Mouse (Mus musculus): Measurements from ENCODE around the gene Nceh1.
"Not testable (repeated sequence)": the region's sequence is repeated elsewhere in the genome, so short reads cannot be mapped to it uniquely, and the experiment has no call there.

The Nceh1 gene

DNA sequence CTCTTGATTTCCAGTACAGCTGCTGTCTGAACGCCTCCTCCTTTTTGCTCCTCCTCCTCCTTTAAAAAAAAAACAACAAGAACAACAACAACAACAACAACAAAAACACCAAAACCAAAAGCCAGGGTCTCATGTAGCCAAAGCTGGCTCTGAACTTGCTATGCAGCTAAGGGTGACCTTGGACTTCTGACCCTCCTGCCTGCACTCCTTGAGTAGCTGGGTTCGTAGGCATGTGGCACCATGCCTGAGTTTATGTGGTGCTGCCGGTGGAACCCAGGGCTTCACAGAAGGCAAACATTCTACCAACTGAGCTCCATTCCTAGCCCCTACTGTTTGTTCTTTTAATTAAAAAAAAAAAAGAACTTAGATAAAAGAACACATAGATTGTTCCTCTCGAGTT is 50.6 kb downstream of the Nceh1 start:
- no peak for DNase-seq (ENCODE audit: low spot score)

DNA sequence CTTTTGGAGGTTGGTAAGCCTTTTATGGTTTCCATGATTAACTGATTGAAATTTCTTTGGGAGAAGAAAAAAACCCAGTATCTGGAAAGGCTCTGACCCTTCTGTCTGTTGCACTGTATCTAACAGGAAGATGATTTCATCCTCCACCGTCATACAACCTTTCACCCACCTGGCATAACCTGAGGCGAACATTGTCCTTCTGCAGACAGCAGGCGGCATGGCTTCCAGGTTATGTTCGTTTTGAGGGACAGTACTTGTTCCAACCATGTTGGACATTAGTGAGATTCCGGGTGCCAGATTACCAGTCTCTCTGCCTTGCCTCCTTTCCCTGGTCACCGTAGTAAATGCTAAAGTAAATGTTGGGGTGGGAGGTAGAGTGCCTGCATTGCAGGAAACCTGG is 51.1 kb downstream of the Nceh1 start:
- DNase-seq (ENCODE audit: low spot score) = no peak

DNA sequence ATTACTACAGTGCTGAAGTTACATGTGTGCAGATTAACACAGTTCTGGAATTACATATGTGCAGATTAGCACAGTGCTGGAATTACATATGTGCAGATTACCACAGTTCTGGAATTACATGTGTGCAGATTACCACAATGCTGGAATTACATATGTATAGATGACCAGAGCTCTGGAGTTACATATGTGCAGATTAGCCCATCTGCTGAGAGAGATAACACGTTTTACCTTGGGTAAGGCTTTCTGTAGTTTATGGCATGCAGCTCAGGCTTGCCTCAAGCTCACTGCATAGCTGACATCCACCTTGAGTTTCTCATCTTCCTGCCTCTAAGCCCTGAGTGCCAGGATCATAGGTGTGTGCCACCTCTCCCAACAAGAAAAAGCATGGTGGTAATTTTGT is 52.2 kb downstream of the Nceh1 start:
- DNase-seq (ENCODE audit: low spot score) = no peak

DNA sequence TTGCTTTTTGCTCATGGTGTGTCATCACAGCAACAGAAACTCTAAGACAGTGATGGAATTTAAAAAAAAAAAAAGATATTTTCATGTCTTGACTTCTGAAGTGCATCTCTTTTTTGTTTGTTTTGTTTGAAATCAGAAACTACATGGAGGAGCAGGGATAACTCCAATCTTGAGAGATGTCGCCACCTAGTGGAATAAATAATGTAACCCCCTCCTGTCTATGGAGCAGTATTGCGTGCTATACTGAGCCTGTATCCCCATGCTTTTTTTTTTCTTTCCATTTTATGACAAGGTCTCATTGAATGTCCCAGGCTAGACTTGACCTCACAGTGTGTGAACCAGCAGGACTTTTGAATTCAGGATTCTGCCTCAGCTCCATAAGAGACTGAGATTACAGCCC is 54.5 kb downstream of the Nceh1 start:
- DNase-seq (ENCODE audit: low spot score) = no peak

DNA sequence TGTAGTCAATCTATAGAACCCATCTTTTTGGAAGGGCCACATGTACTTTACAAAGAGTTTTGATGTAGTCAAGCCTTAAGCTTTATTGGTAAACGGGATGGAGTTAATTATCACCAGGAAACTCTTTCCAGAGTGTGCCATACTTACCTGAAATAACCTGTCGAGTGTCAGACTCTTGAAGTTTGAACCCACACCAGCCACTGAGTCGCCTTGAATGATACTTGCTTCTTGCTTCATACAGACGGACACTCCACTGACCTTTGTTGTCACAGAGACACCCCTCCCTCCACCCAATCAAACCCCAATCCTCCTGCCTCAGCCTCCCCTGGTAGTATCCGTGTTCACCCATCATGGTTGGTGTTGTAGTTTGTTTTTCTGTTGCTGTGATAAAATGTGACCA is 55.8 kb downstream of the Nceh1 start:
- DNase-seq (ENCODE audit: low spot score) = no peak

DNA sequence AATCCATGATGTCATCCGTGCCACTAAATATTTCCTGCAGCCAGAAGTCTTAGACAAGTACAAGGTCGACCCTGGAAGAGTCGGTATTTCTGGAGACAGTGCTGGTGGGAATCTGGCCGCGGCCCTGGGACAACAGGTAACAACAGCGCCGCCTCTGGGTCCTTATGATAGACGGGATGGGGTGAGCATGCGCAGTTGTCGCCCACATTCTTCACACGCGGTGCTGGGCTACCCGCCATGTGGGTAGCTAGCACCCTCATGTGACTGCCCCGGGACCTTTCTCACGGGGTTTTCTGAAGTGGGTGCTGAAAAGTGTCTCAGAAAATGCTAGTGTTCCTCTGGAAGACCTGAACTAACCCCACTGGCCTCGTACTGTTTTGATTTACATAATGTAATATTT is 56.8 kb downstream of the Nceh1 start:
- DNase-seq (ENCODE audit: low spot score) = peak; percentile 47

DNA sequence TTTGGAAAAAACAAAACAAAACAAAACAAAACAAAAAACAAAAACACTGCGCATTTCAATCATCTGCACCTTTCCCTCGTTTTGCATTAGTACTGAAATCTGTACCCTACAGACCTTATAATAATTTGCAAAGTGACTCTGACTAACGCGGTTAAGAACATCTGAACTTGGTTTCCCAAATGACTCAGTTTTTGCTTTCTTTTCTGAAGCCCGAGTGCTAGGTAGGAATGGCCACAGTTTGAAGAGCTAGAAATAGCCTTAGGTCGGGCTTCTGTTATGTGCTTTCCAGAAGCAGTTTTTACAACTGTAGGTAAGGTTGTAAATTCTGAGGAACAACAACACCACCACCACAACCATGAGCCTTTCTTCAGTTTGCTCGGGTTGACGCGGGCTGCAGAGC is 59.1 kb downstream of the Nceh1 start:
- no peak for DNase-seq (ENCODE audit: low spot score)

DNA sequence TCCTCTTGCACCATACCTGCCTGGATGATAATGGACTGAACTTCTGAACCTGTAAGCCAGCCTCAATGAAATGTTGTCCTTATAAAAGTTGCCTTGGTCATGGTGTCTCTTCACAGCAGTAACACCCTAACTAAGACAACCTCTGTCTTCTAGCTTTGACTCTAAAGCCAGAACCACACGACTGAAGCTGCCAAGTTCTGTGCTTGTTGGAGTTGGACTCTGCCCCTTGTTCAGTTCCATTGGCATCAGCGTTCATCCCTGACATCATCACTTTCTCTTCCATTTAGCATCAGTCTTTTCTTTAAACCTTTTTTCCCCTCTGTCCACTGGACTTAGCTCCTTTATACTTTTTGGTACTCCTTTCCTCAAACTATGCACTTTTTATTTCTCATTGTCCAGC is 63.4 kb downstream of the Nceh1 start:
- no peak for DNase-seq (ENCODE audit: low spot score)

DNA sequence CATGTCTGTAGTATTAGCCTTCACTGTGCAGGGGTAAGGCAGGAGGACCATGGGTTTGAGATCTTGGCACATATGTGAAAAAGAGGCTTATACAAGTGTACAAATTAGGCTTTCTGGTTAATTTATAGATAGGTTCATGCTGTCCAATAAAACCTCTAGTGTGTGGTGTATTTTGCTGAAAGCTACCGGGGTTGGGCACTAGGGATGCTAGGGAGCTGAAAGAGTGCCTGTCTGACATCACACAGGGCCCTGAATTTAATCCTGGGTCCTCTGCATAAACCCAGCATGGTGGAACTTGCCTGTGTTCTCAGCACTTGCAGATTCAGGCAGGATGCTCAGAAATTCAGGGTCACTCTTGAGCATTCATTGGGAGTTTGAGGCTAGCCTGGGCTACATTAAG is 65.0 kb downstream of the Nceh1 start:
- DNase-seq (ENCODE audit: low spot score) = no peak

DNA sequence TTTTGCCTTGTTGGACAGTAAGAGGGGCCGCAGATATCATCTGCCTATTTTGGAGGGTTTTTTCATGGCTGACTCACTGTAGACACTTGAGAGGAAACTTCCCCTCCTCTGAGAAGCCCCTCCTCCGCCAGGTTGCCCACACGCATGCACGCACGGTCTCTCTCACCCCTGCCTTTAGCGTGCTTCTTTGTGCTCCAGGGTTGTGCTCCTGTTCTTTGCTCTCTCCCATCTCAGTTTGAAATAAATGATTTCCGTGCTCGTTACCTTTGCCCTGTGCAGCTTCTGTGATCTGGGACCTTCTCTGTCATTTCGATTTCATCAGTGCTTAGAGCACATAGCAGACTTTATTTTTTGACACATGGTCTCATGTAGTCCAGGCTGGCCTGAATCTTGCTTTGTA is 66.3 kb downstream of the Nceh1 start:
- DNase-seq (ENCODE audit: low spot score) = no peak

DNA sequence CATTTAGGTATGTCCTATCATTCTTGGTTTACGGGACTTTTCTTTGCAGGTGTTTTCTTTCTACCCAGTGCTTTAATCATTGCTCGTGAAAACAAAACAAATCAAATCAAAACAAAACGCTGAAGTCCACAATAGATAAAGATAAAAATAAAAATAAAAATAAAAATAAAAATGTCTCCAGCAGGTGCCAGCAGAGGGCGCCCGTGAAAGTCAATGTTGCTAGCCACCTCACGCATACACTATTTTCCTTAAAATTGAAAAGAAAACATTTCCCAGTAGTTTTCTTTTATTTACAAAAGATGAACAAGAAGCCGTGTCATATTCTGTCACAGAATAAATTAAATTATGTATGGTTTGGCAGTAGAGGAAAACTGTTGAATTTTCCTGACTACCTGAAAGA is 68.2 kb downstream of the Nceh1 start:
- DNase-seq (ENCODE audit: low spot score) = no peak

DNA sequence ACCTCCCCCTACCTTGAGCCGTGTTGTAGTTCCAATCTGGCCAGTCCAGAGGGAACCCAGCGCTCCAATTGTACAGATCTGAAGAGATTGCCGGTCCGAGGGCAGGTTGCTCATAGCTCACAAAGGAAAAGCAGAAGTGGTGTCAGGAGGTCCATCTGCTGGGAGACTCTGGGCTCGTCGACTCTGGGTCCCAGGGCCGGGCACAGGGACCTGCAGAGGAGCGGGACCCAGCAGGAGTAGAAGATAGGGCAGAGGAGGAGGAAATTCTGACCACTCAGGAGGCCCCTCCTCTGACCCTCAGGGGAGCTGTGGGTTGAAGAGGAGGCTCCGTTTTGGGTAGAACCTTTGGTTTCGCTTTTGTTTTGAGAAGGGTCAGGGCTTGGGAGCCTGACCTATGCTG is 75.7 kb downstream of the Nceh1 start:
- DNase-seq (ENCODE audit: low spot score) = no peak

DNA sequence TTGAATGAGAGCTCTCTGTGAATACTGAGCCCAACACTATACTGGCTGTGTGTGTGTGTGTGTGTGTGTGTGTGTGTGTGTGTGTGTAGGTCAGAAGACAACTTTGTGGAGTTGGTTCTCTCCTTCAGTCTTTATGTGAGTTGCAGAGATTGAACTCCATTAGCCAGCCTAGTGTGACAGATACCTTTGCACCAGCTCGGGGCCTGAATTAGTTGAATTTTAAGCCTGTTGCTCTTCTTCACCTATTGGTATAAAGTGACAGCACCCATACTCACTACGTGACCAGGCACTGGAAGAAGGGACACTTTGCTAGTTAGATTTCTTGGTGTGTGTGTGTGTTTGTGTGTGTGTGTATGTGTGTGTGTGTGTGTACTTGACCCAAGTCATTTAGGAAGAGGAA is 77.6 kb downstream of the Nceh1 start:
- no peak for DNase-seq (ENCODE audit: low spot score)

DNA sequence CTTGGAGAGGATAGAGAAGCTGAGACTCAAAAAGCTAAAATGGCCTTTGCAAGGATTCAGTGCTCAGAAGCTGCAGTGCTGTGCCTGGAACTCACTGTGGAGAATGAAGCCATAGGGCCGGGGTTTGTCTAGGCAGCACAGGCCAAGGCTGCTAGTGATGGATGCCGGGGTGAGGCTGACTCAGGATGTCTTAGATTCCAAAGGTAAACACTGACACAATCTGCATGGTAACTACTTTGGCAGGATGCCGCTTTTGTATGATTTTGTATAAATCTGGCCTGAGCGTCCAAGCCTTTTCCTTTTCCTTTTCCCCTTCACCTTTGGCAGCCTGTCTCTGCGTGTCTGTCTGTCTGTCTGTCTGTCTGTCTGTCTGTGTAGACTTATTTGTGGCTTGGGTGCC is 84.6 kb downstream of the Nceh1 start:
- no peak for DNase-seq (ENCODE audit: low spot score)

DNA sequence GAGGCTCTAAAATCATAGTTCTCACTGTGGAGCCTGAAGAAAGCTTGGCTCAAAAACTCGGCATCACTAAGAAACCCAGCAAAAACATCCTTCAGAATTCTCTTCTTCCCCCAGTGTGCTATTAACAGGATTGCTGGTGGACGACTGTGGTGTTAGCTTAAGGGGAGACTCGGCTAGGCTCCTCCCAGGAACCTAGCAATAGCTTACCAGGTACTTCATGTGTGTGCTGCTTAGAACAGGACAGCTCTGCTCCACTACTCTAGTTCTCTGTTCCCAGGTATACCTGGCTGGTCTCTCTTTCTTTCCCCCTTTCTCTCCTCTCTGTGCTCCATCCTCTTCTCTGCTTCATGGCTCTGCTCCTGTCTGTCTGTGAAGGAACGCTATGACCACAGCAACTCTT is 85.1 kb downstream of the Nceh1 start:
- DNase-seq (ENCODE audit: low spot score) = no peak

DNA sequence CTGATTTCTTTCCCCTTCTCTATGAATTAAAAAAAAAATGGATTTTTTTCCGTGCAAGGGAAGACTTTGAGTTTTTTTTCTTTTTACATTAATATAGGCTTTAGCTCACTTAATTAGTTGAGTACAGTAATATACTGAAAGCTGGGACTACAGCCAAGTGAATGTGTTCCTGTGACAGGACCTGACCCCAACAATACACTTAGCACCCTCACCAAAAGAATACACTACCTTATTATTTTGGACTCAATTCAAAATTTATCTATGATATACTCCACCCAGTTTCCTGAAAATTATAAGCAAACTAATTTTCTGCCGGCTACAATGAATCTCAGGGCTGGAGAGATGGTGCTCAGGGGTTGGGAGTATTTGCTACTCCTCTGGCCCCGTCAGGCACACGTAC is 86.4 kb downstream of the Nceh1 start:
- no peak for DNase-seq (ENCODE audit: low spot score)

DNA sequence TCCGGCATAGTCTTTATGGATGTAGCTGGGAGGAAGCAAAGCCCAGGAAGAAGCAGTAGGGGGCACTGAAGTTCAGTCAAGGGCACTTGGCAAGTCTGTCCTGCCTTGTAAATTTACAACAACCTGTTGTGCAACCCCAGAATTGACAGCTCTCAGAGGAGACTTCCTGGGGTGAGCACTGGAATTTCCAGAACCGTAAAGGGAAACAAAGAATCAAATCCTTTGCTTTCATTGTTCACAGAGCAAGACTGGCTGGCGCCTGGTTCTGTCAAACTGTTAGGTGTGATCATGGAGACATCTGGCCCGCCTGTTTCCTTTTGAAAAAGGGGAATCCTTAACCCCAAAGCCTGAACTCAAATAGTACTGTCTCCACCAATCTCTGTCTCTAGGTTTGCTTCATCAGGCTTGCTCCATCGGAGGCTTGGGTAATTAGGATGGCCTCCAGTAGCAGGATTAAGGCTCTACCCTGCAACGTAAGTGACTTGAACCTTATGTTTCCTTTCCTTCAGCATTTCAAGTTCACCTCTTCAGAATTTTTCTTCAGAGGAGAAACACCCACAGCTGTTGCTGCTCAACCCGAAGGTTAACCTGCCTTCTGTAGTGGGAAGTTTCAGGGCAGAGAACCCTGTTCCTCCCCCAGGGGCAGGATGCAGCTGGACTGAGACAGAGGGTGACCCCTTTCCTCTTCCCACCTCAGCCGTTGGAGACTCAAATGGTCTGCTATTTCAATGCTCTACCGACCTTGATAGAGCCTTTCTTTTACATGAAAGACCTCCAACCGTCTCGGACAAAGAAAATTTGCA is 87.6 kb downstream of the Nceh1 start:
- DNase-seq (ENCODE audit: low spot score) = no peak

DNA sequence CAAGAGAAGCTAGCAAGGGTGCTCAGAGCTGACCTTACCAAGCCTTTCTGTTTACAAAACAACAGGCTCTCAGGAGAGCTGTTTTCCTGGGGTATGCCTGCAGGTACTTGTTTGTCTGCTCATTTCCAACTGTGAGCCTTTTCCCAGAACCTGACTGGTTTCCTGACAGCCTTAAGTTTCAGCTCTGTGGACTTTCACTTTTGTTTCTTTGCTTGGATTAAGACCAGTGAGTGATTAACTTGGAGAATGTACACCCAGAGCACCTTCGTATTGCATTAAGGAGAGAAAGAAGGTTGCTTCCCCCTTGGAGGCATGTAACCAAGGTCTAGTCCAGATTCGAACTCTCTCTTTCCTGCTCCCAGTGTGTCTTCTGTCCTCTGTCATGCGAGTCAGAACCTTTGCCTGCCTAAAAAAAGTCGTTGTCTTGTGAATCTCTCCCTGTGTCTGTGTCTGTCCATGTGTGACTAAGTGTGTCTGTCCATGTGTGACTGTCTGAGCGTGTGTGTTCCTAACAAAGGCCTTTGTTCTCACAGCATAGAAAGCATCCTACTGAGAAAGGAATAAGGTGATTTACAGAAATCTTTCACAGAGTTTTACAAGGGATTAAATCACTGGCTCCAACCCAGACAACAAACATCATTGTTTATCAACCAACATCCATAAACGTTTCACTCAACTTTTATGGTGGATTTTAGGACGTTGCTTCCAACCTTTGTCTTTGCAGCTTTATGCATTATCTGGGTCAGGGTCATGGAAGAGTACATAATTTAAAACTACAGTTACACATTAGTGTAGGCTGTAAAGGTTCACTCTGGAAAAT is 90.4 kb downstream of the Nceh1 start:
- DNase-seq (ENCODE audit: low spot score) = no peak

DNA sequence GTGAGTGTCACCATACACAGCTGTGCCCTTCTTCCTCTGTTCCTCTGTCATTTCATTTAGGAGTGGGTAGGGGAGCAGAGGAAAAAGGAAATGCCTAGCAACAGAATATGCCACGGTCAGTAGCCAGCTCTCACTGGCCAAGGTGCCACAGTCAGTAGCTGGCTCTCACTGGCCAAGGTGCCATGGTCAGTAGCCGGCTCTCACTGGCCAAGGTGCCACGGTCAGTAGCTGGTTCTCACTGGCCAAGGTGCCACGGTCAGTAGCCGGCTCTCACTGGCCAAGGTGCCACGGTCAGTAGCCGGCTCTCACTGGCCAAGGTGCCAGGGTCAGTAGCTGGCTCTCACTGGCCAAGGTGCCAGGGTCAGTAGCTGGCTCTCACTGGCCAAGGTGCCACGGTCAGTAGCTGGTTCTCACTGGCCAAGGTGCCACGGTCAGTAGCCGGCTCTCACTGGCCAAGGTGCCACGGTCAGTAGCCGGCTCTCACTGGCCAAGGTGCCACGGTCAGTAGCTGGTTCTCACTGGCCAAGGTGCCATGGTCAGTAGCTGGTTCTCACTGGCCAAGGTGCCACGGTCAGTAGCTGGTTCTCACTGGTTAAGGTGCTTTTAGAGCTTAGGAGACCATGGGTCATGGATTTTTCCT is 96.6 kb downstream of the Nceh1 start:
- DNase-seq (ENCODE audit: low spot score) = not testable (repeated sequence)

DNA sequence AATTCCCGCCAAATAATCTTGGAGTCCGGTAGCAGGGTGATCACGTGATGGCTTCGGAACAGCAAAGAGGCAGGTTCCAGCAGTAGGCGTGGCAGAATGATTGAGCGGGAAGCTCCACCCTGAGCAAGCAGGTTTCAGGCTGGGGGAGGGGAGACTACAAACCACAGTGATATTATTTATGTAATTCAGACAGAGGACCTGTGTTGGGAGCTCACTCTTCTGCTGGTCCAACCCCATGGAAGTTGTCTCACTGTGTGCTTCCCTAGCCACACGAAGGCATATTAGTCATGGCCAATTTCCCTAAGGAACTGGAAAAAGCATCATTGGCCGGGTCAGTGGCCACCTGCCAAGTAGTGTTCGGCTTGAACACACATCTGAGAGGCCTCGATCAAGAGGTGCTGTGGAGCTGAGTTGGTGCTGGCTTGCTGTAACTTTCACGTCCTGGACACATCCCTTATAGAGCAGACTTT is 97.5 kb downstream of the Nceh1 start:
- DNase-seq (ENCODE audit: low spot score) = peak; percentile 47

DNA sequence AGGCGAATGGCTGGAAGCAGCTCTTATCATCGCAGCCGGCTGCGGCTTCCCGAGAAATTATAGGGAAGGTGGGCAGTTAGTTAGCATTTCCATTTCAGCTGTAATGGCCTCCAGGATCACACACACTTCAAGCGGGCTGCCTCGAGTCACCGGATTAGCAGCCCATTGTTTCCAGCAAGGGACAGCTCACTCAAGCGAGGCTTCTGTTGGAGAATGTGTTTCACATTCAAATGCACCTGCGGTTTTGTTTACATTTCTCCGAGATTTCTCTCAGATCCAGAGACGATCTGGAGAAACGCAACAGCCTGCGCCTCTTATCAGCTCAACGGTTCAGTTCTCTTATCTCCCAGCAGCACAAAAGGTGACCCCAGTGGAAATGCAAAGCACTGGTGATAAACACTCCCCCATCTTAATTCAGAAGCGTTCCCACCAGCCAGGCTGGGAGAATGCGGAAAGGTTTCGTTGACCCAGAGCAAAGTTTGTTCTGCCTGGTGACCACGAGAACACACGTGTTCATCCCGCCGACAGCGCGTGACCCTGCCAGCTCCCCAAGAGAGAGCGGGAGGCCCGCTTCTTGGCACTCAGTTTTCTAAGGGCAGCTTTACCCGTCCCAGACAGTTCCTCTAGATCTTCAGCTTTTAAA is 100.4 kb downstream of the Nceh1 start:
- DNase-seq (ENCODE audit: low spot score) = no peak

DNA sequence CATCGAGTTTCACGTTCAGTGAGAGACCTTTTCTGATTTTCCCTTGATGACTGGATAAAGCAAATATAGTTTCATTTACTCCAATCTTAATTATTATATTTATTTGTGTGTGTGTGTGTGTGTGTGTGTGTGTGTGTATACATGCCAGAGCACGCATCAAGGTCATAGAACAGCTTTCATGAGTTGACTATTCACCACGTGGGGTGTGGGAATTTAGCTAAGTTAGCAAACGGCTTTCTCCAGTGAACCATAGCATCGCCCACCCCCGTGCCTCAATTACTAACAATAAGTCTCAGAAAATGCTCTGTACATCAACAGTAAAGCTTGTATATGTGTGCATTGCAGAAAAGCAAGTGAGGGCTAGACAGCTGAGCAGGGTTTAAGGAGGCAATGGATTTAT is 101.0 kb downstream of the Nceh1 start:
- no peak for DNase-seq (ENCODE audit: low spot score)

DNA sequence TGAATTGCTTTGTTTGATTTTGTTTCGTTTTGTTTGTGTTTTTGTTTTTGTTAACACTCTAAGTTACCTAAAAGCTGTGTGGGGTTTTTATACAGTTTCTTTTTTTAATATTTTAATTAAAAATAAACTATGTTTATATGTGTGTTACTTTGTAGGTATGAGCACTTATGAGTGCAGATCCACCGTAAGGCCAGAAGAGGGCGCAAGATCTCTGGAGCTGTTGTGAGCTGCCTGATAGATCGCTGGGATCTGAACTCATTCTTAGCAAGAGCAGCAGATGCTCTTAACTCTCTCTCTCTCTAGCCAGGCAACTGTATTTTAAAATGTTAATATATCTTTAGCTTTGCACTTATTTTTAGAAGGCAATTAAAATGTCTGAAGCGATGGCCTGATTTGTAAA is 101.5 kb downstream of the Nceh1 start:
- DNase-seq (ENCODE audit: low spot score) = no peak

Data from testis, postnatal 10 days (tissue).